Mouse (Mus musculus): ENCODE results near the gene Olfr914. TPM values are rescaled to one million over a fixed set of nuclear protein-coding genes. Genes with fewer than 3 reads are reported as not detected.

Olfr914 gene
- not detected in 2 replicates for polyA plus RNA-seq (2012)

DNA sequence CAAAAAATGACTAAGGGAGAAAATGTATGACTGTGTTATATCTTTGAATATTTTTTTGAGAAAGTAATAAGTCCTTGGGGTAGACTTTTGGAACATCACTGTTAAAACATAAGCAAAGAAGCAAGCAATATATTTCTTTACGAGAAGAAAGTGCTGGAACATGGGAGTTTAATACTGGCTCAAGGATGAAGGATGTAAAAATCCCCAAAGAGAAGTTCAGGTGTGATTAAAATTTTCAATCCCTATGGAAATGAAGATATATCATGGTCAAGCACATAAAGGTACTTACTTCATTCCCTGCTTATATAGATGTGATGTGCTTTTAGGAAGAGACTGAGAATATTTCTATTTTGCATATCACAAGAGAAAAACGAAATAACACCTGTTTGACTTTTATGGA is at the start of gene Olfr914:
TSS of gene Olfr914 (plus strand) at position 301 of the 400 bp plus-strand sequence.
- Histone ChIP-seq H3K4me1 (ENCODE audit: control insufficient read depth) (no peaks in the 10 kb centered on the region), H3K4me3 (replicated peaks) (no peak within 1 kb of the TSS), H3K27me3 (ENCODE audit: control insufficient read depth) (no peaks in the 10 kb centered on the region), H3K9me3 (ENCODE audit: control insufficient read depth, low read length) (no peaks in the 10 kb centered on the region), H3K36me3 (ENCODE audit: control insufficient read depth) (no peaks in the 10 kb centered on the region)
- no peak for TF ChIP-seq TAL1 (IDR thresholded peaks at IDR 0.05; ENCODE audit: low read length)
- TF ChIP-seq GATA1 (IDR thresholded peaks at IDR 0.05; ENCODE audit: low read length) = no peak

DNA sequence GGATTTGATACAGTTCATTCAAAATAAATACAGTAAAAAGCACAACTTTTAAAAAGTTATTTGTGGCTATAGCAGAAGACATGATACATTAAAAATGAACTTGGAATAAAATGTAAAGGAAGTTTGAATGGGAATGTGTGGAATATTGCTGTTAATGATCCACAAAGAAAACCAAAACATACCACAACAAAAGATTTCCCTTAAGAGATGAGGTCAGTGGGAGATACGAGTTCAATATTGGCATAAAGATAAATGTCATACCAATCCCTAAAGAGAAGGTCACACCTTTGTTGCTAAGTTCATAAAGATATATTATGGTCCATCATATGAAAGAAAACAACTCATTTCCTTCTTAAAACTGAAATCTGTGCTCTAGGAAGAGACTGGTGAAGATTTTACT is 25.0 kb upstream of the Olfr914 start, which contains the start of gene Olfr912:
TSS of gene Olfr912 (plus strand) at position 301 of the 400 bp plus-strand sequence.
- Histone ChIP-seq H3K36me3 (ENCODE audit: control insufficient read depth) (no peaks in the 10 kb centered on the region), H3K4me1 (ENCODE audit: control insufficient read depth) (no peaks in the 10 kb centered on the region), H3K27me3 (ENCODE audit: control insufficient read depth) (no peaks in the 10 kb centered on the region), H3K9me3 (ENCODE audit: control insufficient read depth, low read length) (no peaks in the 10 kb centered on the region), H3K4me3 (replicated peaks) (no peak within 1 kb of the TSS)
- TF ChIP-seq TAL1 (IDR thresholded peaks at IDR 0.05; ENCODE audit: low read length) (no peak), GATA1 (IDR thresholded peaks at IDR 0.05; ENCODE audit: low read length) (no peak)

DNA sequence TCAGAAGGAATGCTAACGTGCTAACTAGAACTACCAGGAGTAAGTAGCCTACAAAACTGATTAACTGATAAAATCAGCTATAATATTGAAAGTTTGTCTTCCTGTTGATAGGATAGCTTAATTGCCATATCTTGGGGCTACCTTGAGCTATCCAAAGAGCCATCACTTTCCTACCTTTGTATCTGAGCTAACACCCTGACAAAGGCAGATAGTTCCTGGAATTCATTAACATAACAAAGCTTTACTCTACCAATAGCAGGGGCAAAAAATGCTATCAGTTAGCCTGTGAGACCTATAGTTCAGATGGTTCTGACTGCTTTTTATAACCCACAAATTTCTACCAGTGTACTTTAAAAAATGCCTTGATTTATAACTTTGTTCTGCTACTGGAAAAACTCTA is 13.8 kb upstream of the Olfr914 start:
- no peaks in the 10 kb centered on the region for H3K36me3 ChIP-seq (ENCODE audit: control insufficient read depth)
- no peak overlapping the region for H3K4me3 ChIP-seq (replicated peaks)
- TF ChIP-seq GATA1 (IDR thresholded peaks at IDR 0.05; ENCODE audit: low read length) = no peak
- TF ChIP-seq TAL1 (IDR thresholded peaks at IDR 0.05; ENCODE audit: low read length) = no peak
- H3K9me3 ChIP-seq (ENCODE audit: control insufficient read depth, low read length) = no peaks in the 10 kb centered on the region
- H3K27me3 ChIP-seq (ENCODE audit: control insufficient read depth) = no peaks in the 10 kb centered on the region
- no peaks in the 10 kb centered on the region for H3K4me1 ChIP-seq (ENCODE audit: control insufficient read depth)

DNA sequence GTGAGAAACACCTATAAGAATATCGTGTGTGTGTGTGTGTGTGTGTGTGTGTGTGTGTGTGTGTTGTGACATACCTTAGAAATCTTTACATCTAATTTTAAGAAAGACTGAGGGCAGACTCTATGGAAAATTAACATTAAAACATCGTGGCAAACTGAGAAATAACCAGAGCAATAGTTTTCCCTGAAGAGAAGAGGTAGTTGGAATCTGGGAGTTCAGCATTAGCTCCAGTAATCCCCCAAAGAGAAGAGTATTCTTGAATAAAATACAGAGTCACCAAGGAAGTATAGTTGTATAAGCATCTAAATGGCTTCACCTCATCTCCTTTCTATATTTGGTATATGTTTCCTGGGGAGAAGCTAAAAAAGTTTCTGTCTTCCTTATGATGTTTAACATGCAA is 12.4 kb upstream of the Olfr914 start, which contains the start of gene Olfr913:
TSS of gene Olfr913 (plus strand) at position 301 of the 400 bp plus-strand sequence.
- Histone ChIP-seq H3K4me3 (replicated peaks) (no peak within 1 kb of the TSS), H3K36me3 (ENCODE audit: control insufficient read depth) (no peaks in the 10 kb centered on the region), H3K4me1 (ENCODE audit: control insufficient read depth) (no peaks in the 10 kb centered on the region), H3K27me3 (ENCODE audit: control insufficient read depth) (no peaks in the 10 kb centered on the region), H3K9me3 (ENCODE audit: control insufficient read depth, low read length) (no peaks in the 10 kb centered on the region)
- TF ChIP-seq TAL1 (IDR thresholded peaks at IDR 0.05; ENCODE audit: low read length) = no peak
- TF ChIP-seq GATA1 (IDR thresholded peaks at IDR 0.05; ENCODE audit: low read length) = no peak

DNA sequence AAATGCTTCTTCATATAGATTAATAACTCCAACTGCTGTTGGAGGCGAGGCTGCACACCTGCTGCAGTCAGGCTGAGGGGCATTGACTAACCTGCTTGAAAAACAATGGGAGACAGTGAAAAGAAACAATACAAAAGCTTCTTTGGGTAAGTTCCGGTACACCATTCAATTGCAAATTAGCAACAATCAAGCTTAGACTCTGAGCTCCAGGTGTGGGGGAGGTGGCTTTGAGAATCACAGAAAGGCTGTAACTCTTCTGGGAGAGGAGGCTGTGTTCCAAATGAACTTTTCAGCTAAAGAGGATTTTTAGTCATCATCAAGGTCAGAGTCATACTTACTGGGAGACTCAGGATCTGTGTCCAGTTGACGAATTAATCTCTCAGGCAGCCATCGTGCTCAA is 27.5 kb downstream of the Olfr914 start:
- H3K36me3 ChIP-seq (ENCODE audit: control insufficient read depth) = no peaks in the 10 kb centered on the region
- peaks cover 2% of the 10 kb centered on the region; the same call in 1 of the 2 replicates for H3K9me3 ChIP-seq (ENCODE audit: control insufficient read depth, low read length)
- TF ChIP-seq GATA1 (IDR thresholded peaks at IDR 0.05; ENCODE audit: low read length) = no peak
- no peak for TF ChIP-seq TAL1 (IDR thresholded peaks at IDR 0.05; ENCODE audit: low read length)
- H3K4me1 ChIP-seq (ENCODE audit: control insufficient read depth) = no peaks in the 10 kb centered on the region
- no peak overlapping the region for H3K4me3 ChIP-seq (replicated peaks)
- no peaks in the 10 kb centered on the region for H3K27me3 ChIP-seq (ENCODE audit: control insufficient read depth)

DNA sequence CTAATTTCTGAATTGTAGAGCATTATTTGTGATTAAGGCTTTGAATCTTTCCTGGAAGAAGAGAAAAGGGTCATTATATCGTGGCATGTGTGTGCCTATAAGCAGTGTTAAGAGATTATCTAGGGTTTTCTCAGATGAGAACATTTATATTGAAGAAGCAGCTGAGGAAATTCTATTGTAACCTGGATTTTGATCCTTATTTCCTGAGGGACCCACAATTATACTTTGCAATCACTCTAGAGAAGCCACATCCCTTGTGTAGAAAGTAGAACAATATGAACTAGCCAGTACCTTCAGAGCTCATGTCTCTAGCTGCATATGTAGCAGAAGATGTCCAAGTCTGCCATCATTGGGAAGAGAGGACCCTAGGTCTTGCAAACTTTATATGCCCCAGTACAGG is 54.9 kb downstream of the Olfr914 start, which contains the start of gene Olfr916:
TSS of gene Olfr916 (minus strand) at position 101 of the 400 bp plus-strand sequence.
- H3K36me3 ChIP-seq (ENCODE audit: control insufficient read depth) = no peaks in the 10 kb centered on the region
- TF ChIP-seq GATA1 (IDR thresholded peaks at IDR 0.05; ENCODE audit: low read length) (no peak), TAL1 (IDR thresholded peaks at IDR 0.05; ENCODE audit: low read length) (no peak)
- H3K9me3 ChIP-seq (ENCODE audit: control insufficient read depth, low read length) = no peaks in the 10 kb centered on the region
- no peaks in the 10 kb centered on the region for H3K4me1 ChIP-seq (ENCODE audit: control insufficient read depth)
- no peaks in the 10 kb centered on the region for H3K27me3 ChIP-seq (ENCODE audit: control insufficient read depth)
- no peak within 1 kb of the TSS for H3K4me3 ChIP-seq (replicated peaks)

Other genes starting within 250 kb of the Olfr914 start
- not detected in 2 replicates for gene Olfr250, start 238.2 kb upstream of the Olfr914 start, polyA plus RNA-seq (2012)
- gene Olfr251, start 228.0 kb upstream of the Olfr914 start, polyA plus RNA-seq (2012) = not detected in 2 replicates
- not detected in 2 replicates for gene Olfr147, start 203.4 kb upstream of the Olfr914 start, polyA plus RNA-seq (2012)
- not detected in 2 replicates for gene Olfr901, start 175.6 kb upstream of the Olfr914 start, polyA plus RNA-seq (2012)
- gene Olfr902, start 157.4 kb upstream of the Olfr914 start, polyA plus RNA-seq (2012) = not detected in 2 replicates
- gene Olfr904, start 142.0 kb upstream of the Olfr914 start, polyA plus RNA-seq (2012) = not detected in 2 replicates
- gene Olfr905, start 134.0 kb upstream of the Olfr914 start, polyA plus RNA-seq (2012) = not detected in 2 replicates
- 0.01 TPM in 1 of 2 replicates, not detected in the other for gene Olfr906, start 118.0 kb upstream of the Olfr914 start, polyA plus RNA-seq (2012)
- not detected in 2 replicates for gene Olfr907, start 109.3 kb upstream of the Olfr914 start, polyA plus RNA-seq (2012)
- gene Olfr911-ps1, start 83.5 kb upstream of the Olfr914 start, polyA plus RNA-seq (2012) = not detected in 2 replicates
- gene Olfr910, start 67.3 kb upstream of the Olfr914 start, polyA plus RNA-seq (2012) = not detected in 2 replicates
- 0.01 TPM in 1 of 2 replicates, not detected in the other for gene Olfr912, start 24.9 kb upstream of the Olfr914 start, polyA plus RNA-seq (2012)
- gene Olfr913, start 12.3 kb upstream of the Olfr914 start, polyA plus RNA-seq (2012) = not detected in 2 replicates
- not detected in 2 replicates for gene Olfr916, start 54.8 kb downstream of the Olfr914 start, polyA plus RNA-seq (2012)
- gene Olfr917, start 60.7 kb downstream of the Olfr914 start, polyA plus RNA-seq (2012) = not detected in 2 replicates
- gene Olfr918, start 69.5 kb downstream of the Olfr914 start, polyA plus RNA-seq (2012) = not detected in 2 replicates
- not detected in 2 replicates for gene Olfr919, start 98.6 kb downstream of the Olfr914 start, polyA plus RNA-seq (2012)
- 0.02 and 0.08 TPM in 2 replicates for gene Vwa5a, start 113.2 kb downstream of the Olfr914 start, polyA plus RNA-seq (2012)
- gene Olfr920, start 147.2 kb downstream of the Olfr914 start, polyA plus RNA-seq (2012) = not detected in 2 replicates
- not detected in 2 replicates for gene Olfr921, start 168.0 kb downstream of the Olfr914 start, polyA plus RNA-seq (2012)
- not detected in 2 replicates for gene Olfr922, start 209.5 kb downstream of the Olfr914 start, polyA plus RNA-seq (2012)
- gene Olfr923, start 221.4 kb downstream of the Olfr914 start, polyA plus RNA-seq (2012) = 0.04 TPM in 1 of 2 replicates, not detected in the other
- gene Olfr924, start 239.3 kb downstream of the Olfr914 start, polyA plus RNA-seq (2012) = not detected in 2 replicates
- gene Olfr26, start 250.0 kb downstream of the Olfr914 start, polyA plus RNA-seq (2012) = not detected in 2 replicates

All from erythroblast, embryonic 14.5 days (primary cell).